Mouse (Mus musculus) heart, postnatal 0 days (tissue): ENCODE results near the gene Cars. TPM values are rescaled to one million over a fixed set of nuclear protein-coding genes. Genes with fewer than 3 reads are reported as not detected.

Source experiments
- ATAC-seq: fragments of 200-750 bp; cut with Nextera tagmentation; 2 replicates; pipeline ENCODE4 v1.8.0; 2017; ENCODE audit warnings: low read depth, moderate number of reproducible peaks, moderate library complexity; ENCODE audit not compliant: insufficient read depth
- DNase-seq: peaks from one replicate; pipeline ENCODE4 v3.0.0-alpha.2; 2016; ENCODE audit warnings: low spot score
- H3K27ac ChIP-seq: fragments of 300-500 bp; sonication (generic); 2 replicates; pipeline ENCODE4 v1.5.1; 2014; ENCODE audit warnings: low read depth, mild to moderate bottlenecking
- H3K27me3 ChIP-seq: fragments of 300-500 bp; sonication (generic); 2 replicates; pipeline ENCODE4 v1.6.1; 2014; ENCODE audit warnings: low read length, mixed read lengths; ENCODE audit not compliant: control insufficient read depth, insufficient read depth
- H3K36me3 ChIP-seq: fragments of 300-500 bp; sonication (generic); replicated peaks from 2 replicates; pipeline ENCODE4 v1.6.1; 2014; ENCODE audit warnings: low read length, mixed read lengths; ENCODE audit not compliant: control insufficient read depth, insufficient read depth
- H3K4me1 ChIP-seq: fragments of 300-500 bp; sonication (generic); 2 replicates; pipeline ENCODE4 v1.6.1; 2014; ENCODE audit warnings: antibody characterized with exemption; ENCODE audit not compliant: control insufficient read depth, insufficient read depth
- H3K4me2 ChIP-seq: fragments of 300-500 bp; sonication (generic); 2 replicates; pipeline ENCODE4 v1.6.1; 2014; ENCODE audit warnings: low read depth, mild to moderate bottlenecking, low read length, moderate library complexity
- H3K4me3 ChIP-seq: fragments of 300-500 bp; sonication (generic); 2 replicates; pipeline ENCODE4 v1.5.1; 2014; ENCODE audit warnings: low read depth, low read length
- H3K9ac ChIP-seq: fragments of 300-500 bp; sonication (generic); replicated peaks from 2 replicates; pipeline ENCODE4 v1.6.1; 2014; ENCODE audit warnings: low read depth, low read length, mixed read lengths
- H3K9me3 ChIP-seq: fragments of 300-500 bp; sonication (generic); replicated peaks from 2 replicates; pipeline ENCODE4 v1.6.1; 2016; ENCODE audit warnings: low read length; ENCODE audit not compliant: control insufficient read depth
- CTCF ChIP-seq: IDR thresholded peaks from 2 replicates; pipeline ENCODE4 v1.5.1; 2016; ENCODE audit warnings: antibody characterized with exemption, control low read depth, low read depth
- EP300 ChIP-seq: IDR thresholded peaks from 2 replicates; pipeline ENCODE4 v1.6.1; 2016; ENCODE audit warnings: antibody characterized with exemption, low read depth
- WGBS: fragments of 180-500 bp; shearing (Covaris S2); extraction: QIAGEN DNeasy Blood & Tissue Kit; methylation state at CpG from one replicate; pipeline ENCODE4 v1.1.7; 2014; 5-methylcytosine and 5-hydroxymethylcytosine counted together
- polyA plus RNA-seq: library from polyadenylated mRNA; unstranded; fragments of >200 nt; fragmentation: Nextera tagmentation; extraction: Ambion mirVana; gene quantifications from 2 replicates; pipeline ENCODE4 v1.2.1, GENCODE M21; 2015
- total RNA-seq: library from RNA; depleted of rRNA; stranded (reverse); fragments of >200 nt; gene quantifications from 2 replicates; pipeline ENCODE4 v1.2.3, GENCODE M21; 2014; ENCODE audit warnings: low replicate concordance

Gene Cars
- total and polyA plus RNA-seq, 2 experiments from 2014 or later, result 14.7 to 15.4 TPM

- Histone ChIP-seq H3K4me1 (no peaks in the 10 kb centered on the region), H3K27me3 (no peaks in the 10 kb centered on the region), H3K9me3 (no peaks in the 10 kb centered on the region), H3K4me3 (no peak overlapping the region), H3K4me2 (no peak overlapping the region), H3K9ac (no peak overlapping the region), H3K36me3 (peaks cover 59% of the 10 kb centered on the region), H3K27ac (no peak overlapping the region)
- DNase-seq, result no peak
- 45% methylated on average over 8 of the region's 8 CpGs for WGBS
- ATAC-seq, result peak; percentile 30; the same call in 1 of the 2 replicates
- no peak for TF ChIP-seq CTCF
- TF ChIP-seq EP300, result no peak
Observed at GRCm38 (mm10) chr7:143556964-143557610, 42.8 kb downstream of the Cars start.

DNA sequence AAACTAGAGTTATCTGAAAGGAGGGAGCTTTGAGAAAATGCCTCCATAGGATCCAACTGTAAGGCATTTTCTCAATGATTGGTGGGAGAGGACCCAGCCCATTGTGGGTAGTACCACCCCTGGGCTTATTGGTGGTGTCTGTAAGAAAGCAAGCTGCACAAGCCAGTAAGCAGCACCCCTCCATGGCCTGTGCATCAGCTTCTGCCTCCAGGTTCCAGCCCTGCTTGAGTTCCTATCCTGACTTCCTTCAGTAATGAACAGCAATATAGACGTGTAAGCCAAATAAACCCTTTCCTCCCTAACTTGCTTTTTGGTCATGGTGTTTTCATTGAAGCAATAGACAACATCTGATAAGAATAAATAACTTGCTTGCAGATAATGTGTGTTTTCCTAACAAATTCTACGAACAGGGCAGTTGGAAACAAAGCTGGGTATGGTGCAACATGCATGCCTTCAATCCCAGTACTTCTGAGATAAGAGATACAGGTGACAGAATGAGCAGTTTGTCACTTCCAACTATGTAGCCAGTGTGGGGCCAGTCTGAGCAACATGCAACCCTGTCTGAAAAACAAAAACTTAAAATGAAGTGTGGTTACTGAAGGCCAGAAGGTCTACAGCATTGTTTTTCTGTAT is 50.2 kb downstream of the Cars start:
- H3K4me1 ChIP-seq, result peaks cover 13% of the 10 kb centered on the region; the same call in 1 of the 2 replicates
- 22% methylated on average over 2 of the region's 2 CpGs for WGBS
- H3K9me3 ChIP-seq, result no peaks in the 10 kb centered on the region
- DNase-seq (no peak), ATAC-seq (no peak)
- peak overlapping the region; percentile 93 for H3K4me3 ChIP-seq
- H3K9ac ChIP-seq, result peak overlapping the region; percentile 58
- TF ChIP-seq CTCF (no peak), EP300 (no peak)
- H3K27ac ChIP-seq, result peak overlapping the region; percentile 94
- H3K4me2 ChIP-seq, result peak overlapping the region; percentile 76
- no peaks in the 10 kb centered on the region for H3K27me3 ChIP-seq
- H3K36me3 ChIP-seq, result no peaks in the 10 kb centered on the region; the same call in 1 of the 2 replicates

DNA sequence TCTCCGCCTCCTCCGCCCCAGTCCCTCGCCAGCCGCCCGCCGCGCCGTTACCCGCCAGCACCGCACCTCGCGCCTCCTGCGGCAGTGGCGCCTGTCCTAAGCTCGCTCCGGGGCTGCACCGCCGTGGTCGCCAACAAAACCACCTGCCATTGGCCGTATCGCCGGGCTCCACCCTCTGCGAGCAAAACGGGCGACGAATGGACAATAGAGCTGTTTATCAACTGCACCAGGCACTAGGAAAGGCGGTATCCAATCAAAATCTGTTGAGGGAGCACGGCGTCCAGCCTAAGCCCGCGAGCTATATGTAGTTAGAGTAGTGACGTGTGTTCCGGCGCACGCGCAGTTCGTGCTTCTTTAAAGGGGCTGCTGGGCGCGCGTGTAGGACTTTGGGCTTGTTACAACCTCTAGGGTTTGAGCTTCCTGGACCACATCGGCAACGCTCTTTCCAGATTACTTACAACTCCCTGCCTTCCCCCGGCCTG is 50.9 kb downstream of the Cars start, which contains the start of gene Nap1l4:
Gene Nap1l4, minus strand, starts transcription at position 131 of the 482 bp plus-strand sequence.
- Histone ChIP-seq H3K9ac (peak within 1 kb of the TSS; percentile 94), H3K4me2 (peak within 1 kb of the TSS; percentile 91), H3K27ac (peak within 1 kb of the TSS; percentile 94), H3K9me3 (no peaks in the 10 kb centered on the region), H3K36me3 (no peaks in the 10 kb centered on the region; the same call in 1 of the 2 replicates), H3K4me3 (peak within 1 kb of the TSS; percentile 93), H3K27me3 (no peaks in the 10 kb centered on the region), H3K4me1 (peaks cover 13% of the 10 kb centered on the region; the same call in 1 of the 2 replicates)
- TF ChIP-seq CTCF, result no peak
- TF ChIP-seq EP300, result no peak
- WGBS, result under 1% methylated on average over 42 of the region's 43 CpGs
- peak; percentile 99 for DNase-seq
- peak; percentile 99 for ATAC-seq

- peak overlapping the region; percentile 94 for H3K27ac ChIP-seq
- WGBS, result under 1% methylated on average over 33 of the region's 63 CpGs
Observed at GRCm38 (mm10) chr7:143548231-143548961, 51.5 kb downstream of the Cars start.

DNA sequence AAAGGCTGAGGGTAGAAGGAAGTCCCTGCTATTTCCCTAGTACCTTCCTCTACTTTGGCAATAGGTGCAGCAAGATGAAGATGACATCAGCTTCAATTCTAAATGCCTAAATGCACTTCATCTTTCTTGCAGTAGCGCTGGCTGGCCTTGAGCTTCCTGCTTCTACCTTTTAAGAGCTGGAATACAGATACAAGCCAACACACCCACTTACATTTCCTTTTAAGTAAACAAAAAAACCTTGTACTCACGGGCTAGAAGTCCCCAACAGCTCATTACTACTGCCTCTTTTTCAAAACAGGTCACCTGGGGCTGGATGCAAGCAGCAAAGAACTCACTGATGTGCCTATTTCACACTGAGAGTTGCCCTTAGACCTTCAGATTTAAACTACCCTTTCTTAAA is 53.3 kb downstream of the Cars start:
- H3K4me3 ChIP-seq, result no peak overlapping the region
- H3K9me3 ChIP-seq, result no peaks in the 10 kb centered on the region
- no peaks in the 10 kb centered on the region for H3K27me3 ChIP-seq

More at GRCm38 (mm10) chr7:143548231-143548961, 51.5 kb downstream of the Cars start:
- Histone ChIP-seq H3K27me3 (no peaks in the 10 kb centered on the region), H3K4me1 (peaks cover 13% of the 10 kb centered on the region; the same call in 1 of the 2 replicates), H3K9ac (peak overlapping the region; percentile 94), H3K4me3 (peak overlapping the region; percentile 93), H3K9me3 (no peaks in the 10 kb centered on the region), H3K4me2 (peak overlapping the region; percentile 91), H3K36me3 (no peaks in the 10 kb centered on the region; the same call in 1 of the 2 replicates)
- DNase-seq, result peak; percentile 64
- TF ChIP-seq EP300 (no peak), CTCF (no peak)
- ATAC-seq, result peak; percentile 79

More for the DNA sequence above, 53.3 kb downstream of the Cars start:
- Histone ChIP-seq H3K9ac (peak overlapping the region; percentile 28; the same call in 1 of the 2 replicates), H3K27ac (no peak overlapping the region), H3K4me2 (no peak overlapping the region), H3K36me3 (no peaks in the 10 kb centered on the region; the same call in 1 of the 2 replicates), H3K4me1 (peaks cover 21% of the 10 kb centered on the region; the same call in 1 of the 2 replicates)
- TF ChIP-seq EP300, result no peak
- no peak for TF ChIP-seq CTCF
- ATAC-seq (no peak), DNase-seq (no peak)
- 43% methylated on average over 2 of the region's 2 CpGs for WGBS
